ENCODE assay signal across 7 mouse cellular contexts in genomic region chr17:32992699-32993474, GRCm38 (mm10). TPM values are rescaled to one million over a fixed set of nuclear protein-coding genes. Genes with fewer than 3 reads are reported as not detected.
DNase-seq lines count a peak whose midpoint lies in the region; ATAC-seq and TF ChIP-seq lines count a peak whose summit lies in the region.

TSS of gene Zfp952 (plus strand) at chr17:32993129.

- H3K9ac ChIP-seq in intestine, postnatal 0 days (ENCODE audit: low read depth, low read length): peak within 1 kb of the TSS; percentile 72
- peak within 1 kb of the TSS; percentile 63 for H3K9ac ChIP-seq in midbrain, embryonic 12.5 days (replicated peaks)

- WGBS in embryonic facial prominence, embryonic 10.5 days: 3% methylated on average over 21 of the region's 21 CpGs
- WGBS in intestine, postnatal 0 days: 1% methylated on average over 21 of the region's 21 CpGs
- WGBS in midbrain, embryonic 12.5 days: 1% methylated on average over 21 of the region's 21 CpGs
- under 1% methylated on average over 21 of the region's 21 CpGs for WGBS in small intestine, adult 2 months

- intact Hi-C loops in left cerebral cortex, postnatal 4 days (cut with DNase I): no loop called here

- no peaks in the 10 kb centered on the region for H3K27me3 ChIP-seq in embryonic facial prominence, embryonic 10.5 days (replicated peaks; ENCODE audit: low read depth, poor library complexity, severe bottlenecking)
- H3K27me3 ChIP-seq in intestine, postnatal 0 days (replicated peaks; ENCODE audit: control insufficient read depth, insufficient read depth, low read length): no peaks in the 10 kb centered on the region
- no peaks in the 10 kb centered on the region; the same call in 1 of the 2 replicates for H3K27me3 ChIP-seq in midbrain, embryonic 12.5 days
- no peaks in the 10 kb centered on the region for H3K27me3 ChIP-seq in small intestine, adult 2 months (ENCODE audit: control insufficient read depth, insufficient read depth, low read length)

- peak within 1 kb of the TSS; percentile 86 for H3K4me3 ChIP-seq in embryonic facial prominence, embryonic 10.5 days
- peak within 1 kb of the TSS; percentile 92 for H3K4me3 ChIP-seq in intestine, postnatal 0 days (ENCODE audit: low read depth, low read length)
- peak within 1 kb of the TSS; percentile 77 for H3K4me3 ChIP-seq in midbrain, embryonic 12.5 days
- H3K4me3 ChIP-seq in small intestine, adult 2 months (ENCODE audit: low read depth, low read length): peak within 1 kb of the TSS; percentile 94

- peak; percentile 89 for DNase-seq in adrenal gland, postnatal 10 days
- peak; percentile 80 for DNase-seq in embryonic facial prominence, embryonic 10.5 days (ENCODE audit: low spot score)
- DNase-seq in gonadal fat pad, adult 2 months (ENCODE audit: low read depth): peak; percentile 69
- DNase-seq in left cerebral cortex, postnatal 4 days: peak; percentile 79

- peaks cover 29% of the 10 kb centered on the region for H3K36me3 ChIP-seq in embryonic facial prominence, embryonic 10.5 days (replicated peaks)
- no peaks in the 10 kb centered on the region for H3K36me3 ChIP-seq in intestine, postnatal 0 days (ENCODE audit: control insufficient read depth, insufficient read depth)
- peaks cover 26% of the 10 kb centered on the region for H3K36me3 ChIP-seq in midbrain, embryonic 12.5 days
- H3K36me3 ChIP-seq in small intestine, adult 2 months (ENCODE audit: control insufficient read depth, insufficient read depth, low read length): peaks cover 6% of the 10 kb centered on the region; the same call in 1 of the 2 replicates

- H3K4me1 ChIP-seq in embryonic facial prominence, embryonic 10.5 days: peaks cover 7% of the 10 kb centered on the region
- H3K4me1 ChIP-seq in intestine, postnatal 0 days (replicated peaks; ENCODE audit: control insufficient read depth, insufficient read depth, low read length): peaks cover 2% of the 10 kb centered on the region; the same call in 1 of the 2 replicates
- peaks cover 11% of the 10 kb centered on the region for H3K4me1 ChIP-seq in midbrain, embryonic 12.5 days
- H3K4me1 ChIP-seq in small intestine, adult 2 months (ENCODE audit: control insufficient read depth, insufficient read depth, insufficient read length, low read length): peaks cover 4% of the 10 kb centered on the region; the same call in 1 of the 2 replicates

- peak; percentile 24; the same call in 1 of the 2 replicates for TF ChIP-seq POLR2A in small intestine, adult 2 months (IDR thresholded peaks at IDR 0.05; ENCODE audit: low read depth, low read length)

- peak within 1 kb of the TSS; percentile 84 for H3K27ac ChIP-seq in embryonic facial prominence, embryonic 10.5 days (replicated peaks)
- peak within 1 kb of the TSS; percentile 73 for H3K27ac ChIP-seq in intestine, postnatal 0 days (ENCODE audit: low read depth, low read length)
- H3K27ac ChIP-seq in midbrain, embryonic 12.5 days (replicated peaks): peak within 1 kb of the TSS; percentile 57
- H3K27ac ChIP-seq in small intestine, adult 2 months (ENCODE audit: insufficient read depth, low read depth, low read length): peak within 1 kb of the TSS; percentile 77

- peak within 1 kb of the TSS; percentile 70 for H3K4me2 ChIP-seq in intestine, postnatal 0 days (replicated peaks; ENCODE audit: low read depth)
- H3K4me2 ChIP-seq in midbrain, embryonic 12.5 days (replicated peaks): peak within 1 kb of the TSS; percentile 85

- H3K9me3 ChIP-seq in embryonic facial prominence, embryonic 10.5 days: no peaks in the 10 kb centered on the region
- H3K9me3 ChIP-seq in intestine, postnatal 0 days (ENCODE audit: control insufficient read depth): no peaks in the 10 kb centered on the region
- H3K9me3 ChIP-seq in midbrain, embryonic 12.5 days: no peaks in the 10 kb centered on the region

- ATAC-seq in intestine, postnatal 0 days: peak; percentile 91
- ATAC-seq in midbrain, embryonic 12.5 days (ENCODE audit: low FRiP score, low read depth): peak; percentile 91

- peak; percentile 35 for TF ChIP-seq CTCF in intestine, postnatal 0 days (IDR thresholded peaks at IDR 0.05; ENCODE audit: low read depth)
- no peak for TF ChIP-seq CTCF in small intestine, adult 2 months (IDR thresholded peaks at IDR 0.05; ENCODE audit: extremely low read depth, insufficient read length, insufficient replicate concordance, low read depth, low read length)

RNA-seq across cellular contexts. Expression of gene Zfp952, which starts in this region (rescaled TPM):
- total RNA-seq in adrenal gland, postnatal 10 days (2021): 1 to 10 TPM; 7.6 to 9.9 TPM
- 13.1 and 13.3 TPM in 2 replicates for polyA plus RNA-seq in embryonic facial prominence, embryonic 10.5 days (2016; fragmentation: Nextera tagmentation; extraction: Ambion mirVana)
- polyA plus RNA-seq in gonadal fat pad, adult 2 months (2012; rRNA removed): 3.7 and 4.7 TPM in 2 replicates
- polyA plus RNA-seq in intestine, postnatal 0 days (2015; fragmentation: Nextera tagmentation; extraction: Ambion mirVana): 4.7 and 4.9 TPM in 2 replicates
- 10 to 100 TPM; 17.1 to 19.2 TPM for total RNA-seq in left cerebral cortex, postnatal 4 days (2021)
- 18.9 and 19.0 TPM in 2 replicates for polyA plus RNA-seq in midbrain, embryonic 12.5 days (2016; fragmentation: Nextera tagmentation; extraction: Ambion mirVana)
- 0.65 and 0.79 TPM in 2 replicates for polyA plus RNA-seq in small intestine, adult 2 months (2012; rRNA removed)

Comparison
In these comparisons a context has a peak if more than half of its experiments do, and no peak if none do; other contexts are left out.
1. Peak in every context shown above with its lines: DNase-seq, ATAC-seq, H3K4me3 ChIP-seq and H3K27ac ChIP-seq.